Mouse (Mus musculus): ENCODE data around the gene Kdm4b. TPM values are rescaled to one million over a fixed set of nuclear protein-coding genes. Genes with fewer than 3 reads are reported as not detected.

Kdm4b gene
- polyA plus RNA-seq, 1 experiment = 86.5 TPM

DNA sequence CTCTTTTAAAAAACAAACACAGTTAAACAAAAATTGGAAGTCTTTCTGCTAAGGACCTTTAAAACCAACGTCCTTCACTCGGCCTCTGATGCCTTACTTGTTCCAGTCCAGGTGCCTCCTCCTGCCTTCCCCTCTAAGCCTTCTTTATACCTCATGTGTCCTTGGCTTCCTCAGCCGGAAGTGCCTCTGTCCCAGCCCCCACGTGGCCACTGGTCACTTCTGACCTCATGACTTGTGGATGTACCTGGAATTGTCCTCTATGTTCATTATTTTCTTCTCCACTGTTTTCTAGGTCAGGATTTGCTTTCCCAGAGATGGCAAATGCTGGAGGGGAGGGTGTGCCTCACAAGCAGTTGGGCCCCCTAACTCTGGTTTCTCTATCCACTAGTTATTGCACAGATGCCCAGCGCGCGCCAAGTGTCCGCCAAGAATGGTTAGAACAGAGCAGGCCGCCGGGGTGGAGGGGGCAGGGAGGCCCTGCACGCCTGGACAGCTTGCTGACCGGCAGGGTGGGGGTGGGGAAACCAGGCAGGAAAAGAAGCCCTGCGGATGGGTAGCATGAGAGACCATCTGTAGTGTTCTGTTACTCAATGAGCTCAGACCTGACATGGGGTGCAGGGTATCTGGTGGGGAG lies 23.4 kb upstream of the Kdm4b start:
- no peak for TF ChIP-seq CTCF (IDR thresholded peaks at IDR 0.05; ENCODE audit: borderline replicate concordance, extremely low read depth, insufficient read depth, insufficient read length)
- no peak for TF ChIP-seq POLR2A (IDR thresholded peaks at IDR 0.05; ENCODE audit: borderline replicate concordance, extremely low read depth, insufficient read depth, insufficient read length, poor library complexity, severe bottlenecking)
- peak; percentile 35 for DNase-seq (ENCODE audit: low read depth)

DNA sequence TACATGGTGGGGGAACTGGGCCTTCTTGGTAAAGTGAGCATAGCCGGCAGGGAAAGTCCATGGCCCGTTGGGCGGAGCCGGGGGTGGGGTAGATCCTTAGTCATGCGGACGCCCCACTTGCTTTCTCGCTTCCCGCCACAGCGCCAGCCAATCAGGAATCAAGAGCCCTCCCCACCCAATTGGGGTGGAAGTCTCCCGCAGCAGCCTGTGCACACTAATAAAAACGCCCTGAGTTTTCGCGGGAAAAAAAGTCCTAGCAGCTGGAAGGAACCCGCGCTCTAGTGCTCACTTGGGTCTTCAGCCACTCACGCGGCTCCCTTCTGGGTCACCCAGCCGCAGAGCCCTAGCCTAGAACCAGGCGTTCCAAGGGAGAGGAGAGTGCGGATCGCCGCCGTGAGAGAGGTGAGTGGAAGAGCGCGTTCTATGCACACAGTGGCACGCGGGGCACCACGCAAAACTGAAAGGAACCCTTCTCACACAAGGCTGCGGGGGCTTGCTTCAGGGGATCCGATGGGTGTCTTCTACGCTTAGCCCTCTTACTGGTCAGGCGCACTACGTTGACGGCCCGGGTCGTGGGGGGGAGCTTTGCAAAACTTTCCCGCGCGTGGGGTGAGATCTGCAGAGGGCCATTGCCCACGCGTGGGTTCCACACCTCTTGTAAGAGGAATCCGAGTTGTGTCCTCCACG lies 22.6 kb upstream of the Kdm4b start, which contains the start of gene Uhrf1:
TSS of gene Uhrf1 (plus strand) at position 162 of the 687 bp plus-strand sequence.
- DNase-seq (ENCODE audit: low read depth) = peak; percentile 92
- no peak for TF ChIP-seq CTCF (IDR thresholded peaks at IDR 0.05; ENCODE audit: borderline replicate concordance, extremely low read depth, insufficient read depth, insufficient read length)
- TF ChIP-seq POLR2A (IDR thresholded peaks at IDR 0.05; ENCODE audit: borderline replicate concordance, extremely low read depth, insufficient read depth, insufficient read length, poor library complexity, severe bottlenecking) = no peak

DNA sequence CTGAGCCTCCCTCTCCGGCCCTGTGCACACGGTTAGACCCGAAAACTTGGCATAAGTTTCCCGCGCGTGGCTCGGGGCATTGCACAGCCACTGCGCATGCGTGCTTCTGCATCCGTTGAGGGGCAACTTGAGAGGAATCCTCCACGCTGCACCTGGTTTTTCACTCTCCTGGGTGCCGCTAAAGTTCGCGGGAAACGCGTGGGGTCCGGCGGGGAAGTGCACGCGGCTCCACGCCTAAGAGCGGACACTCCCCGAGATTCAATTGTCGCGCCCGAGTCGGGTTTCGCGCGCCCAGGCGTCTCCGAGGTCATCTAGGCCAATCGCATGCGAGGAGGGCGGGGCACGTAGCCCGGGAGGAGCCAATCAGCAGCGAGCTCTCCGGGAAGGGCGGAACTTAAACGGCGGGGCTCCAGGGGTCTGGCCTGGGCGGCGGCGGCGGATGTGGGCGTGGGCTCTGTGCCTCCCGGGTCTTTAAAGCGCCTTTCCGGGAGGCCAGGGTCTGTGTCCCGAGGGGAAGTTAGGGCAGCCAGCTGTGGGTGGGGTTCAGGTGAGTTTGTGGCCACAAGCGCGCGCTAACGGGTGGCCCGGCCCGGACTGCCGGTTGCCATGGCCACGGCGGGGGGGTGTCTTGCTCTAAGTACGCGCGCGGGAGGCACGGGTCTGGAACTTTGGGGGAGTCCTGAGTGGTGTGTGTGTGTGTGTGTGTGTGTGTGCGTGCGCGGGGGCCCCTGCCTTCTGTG lies 21.8 kb upstream of the Kdm4b start:
- TF ChIP-seq CTCF (IDR thresholded peaks at IDR 0.05; ENCODE audit: borderline replicate concordance, extremely low read depth, insufficient read depth, insufficient read length) (no peak), POLR2A (IDR thresholded peaks at IDR 0.05; ENCODE audit: borderline replicate concordance, extremely low read depth, insufficient read depth, insufficient read length, poor library complexity, severe bottlenecking) (no peak)

DNA sequence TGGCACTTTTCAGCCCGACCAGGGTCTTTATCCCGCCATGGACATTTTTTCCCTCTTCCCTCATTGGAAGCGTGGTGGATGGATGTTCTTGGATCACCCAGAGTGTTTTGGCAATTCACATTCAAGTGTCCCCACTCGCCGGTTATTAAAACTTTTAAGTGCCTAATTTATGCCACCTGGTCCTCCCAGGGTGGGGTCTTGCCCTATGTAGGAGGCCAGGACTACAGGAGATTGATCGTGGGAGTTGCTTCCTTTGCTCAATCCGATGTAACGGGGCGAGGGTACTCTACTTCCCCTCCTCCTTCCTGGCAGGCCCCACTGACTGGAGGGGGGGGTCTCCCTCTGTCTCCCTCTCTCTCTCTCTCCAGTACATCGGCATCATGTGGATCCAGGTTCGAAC lies 21.1 kb upstream of the Kdm4b start:
- no peak for TF ChIP-seq POLR2A (IDR thresholded peaks at IDR 0.05; ENCODE audit: borderline replicate concordance, extremely low read depth, insufficient read depth, insufficient read length, poor library complexity, severe bottlenecking)
- TF ChIP-seq CTCF (IDR thresholded peaks at IDR 0.05; ENCODE audit: borderline replicate concordance, extremely low read depth, insufficient read depth, insufficient read length) = no peak

More for the DNA sequence above, 21.8 kb upstream of the Kdm4b start:
- peak; percentile 98 for DNase-seq (ENCODE audit: low read depth)

DNA sequence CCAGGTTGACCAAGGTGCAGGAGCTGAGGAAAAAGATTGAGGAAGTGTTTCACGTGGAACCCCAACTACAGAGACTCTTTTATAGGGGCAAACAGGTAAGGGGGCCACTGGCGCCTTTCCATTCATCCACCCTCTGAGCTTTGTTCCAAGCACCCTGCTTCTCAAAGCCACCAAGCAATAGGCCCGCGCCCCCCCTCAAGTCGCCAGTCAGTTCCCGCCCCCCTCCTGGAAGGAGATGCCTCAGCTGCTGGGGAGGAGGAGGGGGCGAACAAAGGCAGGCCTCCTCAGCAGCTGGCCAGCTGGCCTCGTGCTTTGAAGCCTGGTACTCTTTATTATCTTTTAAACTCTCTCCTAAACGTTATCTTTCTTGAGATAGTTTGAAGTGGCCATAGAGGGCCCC lies 20.7 kb upstream of the Kdm4b start:
- peak; percentile 14 for DNase-seq (ENCODE audit: low read depth)
- TF ChIP-seq CTCF (IDR thresholded peaks at IDR 0.05; ENCODE audit: borderline replicate concordance, extremely low read depth, insufficient read depth, insufficient read length) (no peak), POLR2A (IDR thresholded peaks at IDR 0.05; ENCODE audit: borderline replicate concordance, extremely low read depth, insufficient read depth, insufficient read length, poor library complexity, severe bottlenecking) (no peak)

More for the DNA sequence above, 21.1 kb upstream of the Kdm4b start:
- no peak for DNase-seq (ENCODE audit: low read depth)

GRCm38 (mm10) chr17:56305826-56306225 lies 20.0 kb upstream of the Kdm4b start:
- DNase-seq (ENCODE audit: low read depth) = peak; percentile 8
- TF ChIP-seq POLR2A (IDR thresholded peaks at IDR 0.05; ENCODE audit: borderline replicate concordance, extremely low read depth, insufficient read depth, insufficient read length, poor library complexity, severe bottlenecking) (no peak), CTCF (IDR thresholded peaks at IDR 0.05; ENCODE audit: borderline replicate concordance, extremely low read depth, insufficient read depth, insufficient read length) (peak; percentile 45; the same call in 1 of the 2 replicates)

DNA sequence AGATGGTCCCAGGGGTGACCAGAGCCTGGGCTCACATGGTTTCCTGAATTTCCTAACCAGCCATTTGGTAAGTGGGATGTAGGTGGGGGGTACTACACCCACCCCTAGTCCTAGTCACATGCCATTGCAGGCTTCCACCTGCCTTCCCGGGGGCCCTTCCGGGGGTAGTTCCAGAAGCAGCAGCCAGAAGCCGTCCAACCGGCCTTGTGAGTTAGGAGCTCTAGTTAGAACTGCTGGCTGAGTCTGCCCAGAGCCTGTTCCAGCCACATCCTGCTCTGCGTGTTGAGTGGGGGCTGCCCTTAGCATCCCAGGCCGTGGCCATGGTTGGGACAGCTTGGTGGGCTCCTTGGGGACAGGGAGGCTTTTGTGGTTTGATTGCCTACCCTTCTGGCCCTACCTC lies 17.8 kb upstream of the Kdm4b start:
- TF ChIP-seq POLR2A (IDR thresholded peaks at IDR 0.05; ENCODE audit: borderline replicate concordance, extremely low read depth, insufficient read depth, insufficient read length, poor library complexity, severe bottlenecking) (no peak), CTCF (IDR thresholded peaks at IDR 0.05; ENCODE audit: borderline replicate concordance, extremely low read depth, insufficient read depth, insufficient read length) (no peak)

DNA sequence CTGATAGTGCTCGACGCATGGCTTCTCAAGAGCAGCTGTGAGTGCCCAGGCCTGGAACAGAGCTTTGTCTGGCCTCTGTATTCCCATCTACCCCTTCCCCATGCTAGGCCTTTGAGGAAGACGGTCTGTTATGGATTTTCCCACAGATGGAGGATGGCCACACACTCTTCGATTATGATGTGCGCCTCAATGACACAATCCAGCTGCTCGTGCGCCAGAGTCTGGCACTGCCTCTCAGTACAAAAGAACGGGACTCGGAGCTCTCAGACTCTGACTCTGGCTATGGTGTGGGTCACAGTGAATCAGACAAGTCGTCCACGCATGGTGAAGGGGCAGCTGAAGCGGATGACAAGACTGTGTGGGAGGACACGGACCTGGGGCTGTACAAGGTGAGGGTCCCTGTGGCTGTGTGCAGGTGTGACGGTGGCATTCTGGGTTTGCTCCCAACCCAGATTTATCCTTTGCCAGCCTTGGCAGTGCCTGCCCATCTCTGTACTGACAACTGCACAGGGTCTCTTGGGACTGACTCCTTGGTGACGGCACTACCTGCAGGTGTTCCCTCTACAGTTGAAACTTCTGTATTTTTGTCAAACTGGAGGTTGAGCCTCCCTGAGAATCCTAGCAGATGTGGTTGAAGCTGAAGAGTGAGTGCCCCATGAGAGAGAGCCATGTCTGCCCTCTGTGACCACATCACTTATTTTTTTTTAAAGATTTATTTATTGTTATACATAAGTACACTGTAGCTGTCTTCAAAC lies 16.5 kb upstream of the Kdm4b start:
- TF ChIP-seq CTCF (IDR thresholded peaks at IDR 0.05; ENCODE audit: borderline replicate concordance, extremely low read depth, insufficient read depth, insufficient read length) = no peak
- TF ChIP-seq POLR2A (IDR thresholded peaks at IDR 0.05; ENCODE audit: borderline replicate concordance, extremely low read depth, insufficient read depth, insufficient read length, poor library complexity, severe bottlenecking) = no peak
- DNase-seq (ENCODE audit: low read depth) = no peak

More for the DNA sequence above, 17.8 kb upstream of the Kdm4b start:
- DNase-seq (ENCODE audit: low read depth) = no peak

DNA sequence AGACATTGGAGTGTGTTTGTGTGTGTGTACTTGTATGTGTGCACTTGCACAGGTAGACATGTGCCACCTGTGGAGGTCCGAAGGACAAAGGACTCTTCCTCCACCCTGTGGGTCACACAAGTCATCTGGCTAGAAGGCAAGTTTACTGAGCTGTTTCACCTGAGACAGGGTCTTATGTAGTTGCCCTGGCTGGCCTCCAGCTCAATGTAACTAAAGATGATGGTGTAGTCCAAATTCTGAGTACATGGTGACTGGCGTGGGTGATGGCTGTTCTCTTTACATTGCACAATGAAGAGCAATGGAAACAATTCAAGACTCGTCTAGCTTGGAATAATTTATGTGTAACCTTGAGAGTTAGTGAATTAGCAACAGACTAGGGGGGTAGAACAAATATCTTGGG lies 1.4 kb upstream of the Kdm4b start:
- TF ChIP-seq CTCF (IDR thresholded peaks at IDR 0.05; ENCODE audit: borderline replicate concordance, extremely low read depth, insufficient read depth, insufficient read length) (no peak), POLR2A (IDR thresholded peaks at IDR 0.05; ENCODE audit: borderline replicate concordance, extremely low read depth, insufficient read depth, insufficient read length, poor library complexity, severe bottlenecking) (no peak)
- DNase-seq (ENCODE audit: low read depth) = no peak

DNA sequence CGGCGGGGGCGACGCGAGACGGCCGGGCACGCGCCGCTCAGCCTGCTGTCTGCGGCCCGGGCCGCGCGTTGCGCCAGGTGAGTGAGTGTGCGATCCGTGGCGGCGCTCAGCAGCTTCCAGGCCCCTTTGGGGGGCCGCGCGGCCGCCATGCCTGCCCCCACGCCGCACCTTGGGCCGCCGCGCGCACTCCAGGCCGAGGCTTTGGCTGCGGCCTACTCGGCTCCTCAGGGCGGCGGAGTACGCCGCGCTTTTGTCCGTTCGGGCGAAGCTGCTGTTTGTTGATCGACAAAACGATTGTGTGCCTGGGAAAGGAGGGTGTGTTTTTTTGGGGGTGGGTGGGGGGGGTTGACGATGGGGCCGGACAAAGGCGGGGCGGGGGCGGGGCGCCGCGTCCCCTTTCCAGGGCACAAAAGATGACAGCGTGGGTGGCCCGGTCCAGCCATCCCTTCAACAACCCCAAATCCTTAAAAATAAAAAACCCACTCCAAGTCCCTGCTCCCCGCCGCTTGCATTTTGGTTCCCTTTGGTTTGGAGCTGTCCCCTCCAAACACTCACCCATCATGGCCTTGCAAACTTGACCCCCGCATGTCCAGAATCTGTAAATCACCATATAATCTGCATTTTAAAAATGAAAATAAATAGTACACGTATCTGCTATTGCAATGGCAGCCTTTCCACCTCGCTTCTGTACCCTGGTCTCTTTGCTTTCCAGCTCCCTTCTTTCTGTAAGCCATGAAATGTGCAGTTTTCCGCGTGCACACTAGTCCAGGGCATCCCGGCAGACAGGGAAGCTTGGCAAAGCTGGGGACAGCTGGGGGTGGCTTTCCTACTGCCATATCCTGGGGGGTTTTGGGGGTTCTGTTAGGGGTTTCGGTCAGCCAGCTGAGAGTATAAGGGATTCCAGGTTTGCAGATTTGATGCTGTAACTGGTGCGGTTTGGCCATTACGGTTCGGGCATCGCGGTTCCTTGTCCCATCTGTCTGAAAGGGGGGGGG lies 588 bp downstream of the Kdm4b start:
- peak; percentile 36 for DNase-seq (ENCODE audit: low read depth)
- TF ChIP-seq POLR2A (IDR thresholded peaks at IDR 0.05; ENCODE audit: borderline replicate concordance, extremely low read depth, insufficient read depth, insufficient read length, poor library complexity, severe bottlenecking) (no peak), CTCF (IDR thresholded peaks at IDR 0.05; ENCODE audit: borderline replicate concordance, extremely low read depth, insufficient read depth, insufficient read length) (no peak)

Data from brain, embryonic 14.5 days (tissue).